Mouse (Mus musculus) ES-E14 (cell line): ENCODE measurements around the gene Tmem245. TPM values are rescaled to one million over a fixed set of nuclear protein-coding genes. Genes with fewer than 3 reads are reported as not detected.

Experiments
- DNase-seq: peaks from one replicate; pipeline ENCODE4 v3.0.0-alpha.2; 2013; ENCODE audit warnings: low read depth, low spot score
- H3K27ac ChIP-seq: 2 replicates; pipeline ENCODE4 v1.5.1; 2012; ENCODE audit warnings: low read depth, mild to moderate bottlenecking, low read length, moderate library complexity, mixed read lengths; ENCODE audit not compliant: poor library complexity, insufficient read depth, severe bottlenecking
- H3K36me3 ChIP-seq: 2 replicates; pipeline ENCODE4 v1.6.1; 2012; ENCODE audit warnings: mild to moderate bottlenecking, low read length, moderate library complexity, mixed read lengths; ENCODE audit not compliant: control insufficient read depth, poor library complexity, insufficient read depth, severe bottlenecking
- H3K4me1 ChIP-seq, 2 experiments: fragments of 150-350 bp in 1 of 2; sonication (generic) in 1 of 2; 2 replicates each; pipeline ENCODE4 v1.6.1; 2012; ENCODE audit warnings: low read length in 2 of 2, mild to moderate bottlenecking in 1 of 2, mixed read lengths in 1 of 2; ENCODE audit not compliant: control insufficient read depth in 2 of 2, insufficient read depth in 2 of 2, poor library complexity in 1 of 2
- H3K4me3 ChIP-seq, 2 experiments: fragments of 150-350 bp in 1 of 2; sonication (generic) in 1 of 2; 2 replicates each; pipeline ENCODE4 v1.5.1; 2012; ENCODE audit warnings: low read length in 2 of 2, low read depth in 1 of 2, mild to moderate bottlenecking in 1 of 2, mixed read lengths in 1 of 2; ENCODE audit not compliant: insufficient read depth in 1 of 2, poor library complexity in 1 of 2, severe bottlenecking in 1 of 2
- H3K9ac ChIP-seq: 2 replicates; pipeline ENCODE4 v1.6.1; 2012; ENCODE audit warnings: low read depth, mild to moderate bottlenecking, low read length, mixed read lengths; ENCODE audit not compliant: poor library complexity, insufficient read depth, severe bottlenecking
- H3K9me3 ChIP-seq: fragments of 150-350 bp; sonication (generic); 2 replicates; pipeline ENCODE4 v1.6.1; 2012; ENCODE audit warnings: low read depth, mild to moderate bottlenecking, low read length; ENCODE audit not compliant: control insufficient read depth, insufficient read depth
- CHD2 ChIP-seq: IDR thresholded peaks from 2 replicates; pipeline ENCODE4 v1.6.1; 2014; ENCODE audit warnings: mild to moderate bottlenecking, low read depth, low read length, inconsistent platforms
- HCFC1 ChIP-seq: IDR thresholded peaks from 2 replicates; pipeline ENCODE4 v1.6.1; 2012; ENCODE audit warnings: low read length, inconsistent platforms, borderline replicate concordance; ENCODE audit not compliant: insufficient read depth
- MAFK ChIP-seq: IDR thresholded peaks from 2 replicates; pipeline ENCODE4 v1.6.1; 2014; ENCODE audit warnings: mild to moderate bottlenecking, low read depth, low read length, inconsistent platforms; ENCODE audit not compliant: insufficient read depth
- ZC3H11A ChIP-seq: IDR thresholded peaks from 2 replicates; pipeline ENCODE4 v1.6.1; 2012; ENCODE audit warnings: low read depth, mild to moderate bottlenecking, inconsistent platforms, low read length, borderline replicate concordance
- ZNF384 ChIP-seq: IDR thresholded peaks from 2 replicates; pipeline ENCODE4 v1.6.1; 2012; ENCODE audit warnings: low read depth, low read length, inconsistent platforms
- in situ Hi-C, 2 experiments: fragments of 600-800 bp; cut with MboI; formaldehyde crosslinking; loops; one replicate each; pipeline ENCODE4 v1.15.1; 2025; ENCODE audit warnings: low sequenced_read_pairs in 2 of 2, inconsistent platforms in 1 of 2; ENCODE audit not compliant: unreplicated experiment in 2 of 2
- total RNA-seq: library from RNA; depleted of rRNA; stranded (reverse); fragments of 300-350 nt; gene quantifications from 2 replicates; pipeline ENCODE4 v1.2.3, GENCODE M21; 2012

The Tmem245 gene
- total RNA-seq, 1 experiment = 54.9 TPM

GRCm38 (mm10) chr4:56843963-56844362 lies 103.3 kb downstream of the Tmem245 start:
- DNase-seq = no peak
- peaks cover 28% of the 10 kb centered on the region for H3K36me3 ChIP-seq
- no peaks in the 10 kb centered on the region for H3K9me3 ChIP-seq
- H3K4me3 ChIP-seq = no peak overlapping the region
- no peak overlapping the region for H3K9ac ChIP-seq
- peaks cover 4 to 9% of the 10 kb centered on the region in 2 experiments; a peak in 2 of 4 replicates for H3K4me1 ChIP-seq
- in situ Hi-C loops = no loop called here
- no peak overlapping the region for H3K27ac ChIP-seq
- no peak for TF ChIP-seq HCFC1
- no peak for TF ChIP-seq ZC3H11A
- no peak for TF ChIP-seq CHD2
- no peak for TF ChIP-seq ZNF384
- TF ChIP-seq MAFK = no peak

DNA sequence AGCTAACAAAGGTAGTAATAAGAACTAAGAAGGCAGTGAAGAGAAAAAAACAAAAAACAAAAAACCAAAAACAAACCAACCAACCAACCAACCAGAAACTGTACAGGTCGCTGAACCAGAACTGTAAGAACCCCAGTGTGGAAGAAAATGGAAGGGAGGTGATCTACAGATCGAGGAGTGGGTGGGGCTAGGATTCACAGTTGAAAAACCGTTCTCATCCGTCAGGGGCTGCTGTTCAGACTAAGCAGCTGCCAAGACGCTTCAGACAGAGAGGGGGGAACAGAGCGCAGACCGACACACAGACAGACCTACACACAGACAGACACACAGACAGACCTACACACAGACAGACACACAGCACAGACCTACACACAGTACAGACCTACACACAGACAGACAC lies 104.7 kb downstream of the Tmem245 start:
- TF ChIP-seq MAFK (no peak), ZNF384 (no peak), CHD2 (no peak), ZC3H11A (no peak), HCFC1 (no peak)
- no peak overlapping the region for H3K4me3 ChIP-seq
- in situ Hi-C loops = no loop called here
- H3K36me3 ChIP-seq = peaks cover 36% of the 10 kb centered on the region
- no peaks in the 10 kb centered on the region for H3K9me3 ChIP-seq
- no peak for DNase-seq
- no peak overlapping the region for H3K27ac ChIP-seq
- peaks cover 3 to 7% of the 10 kb centered on the region in 2 experiments; a peak in 2 of 4 replicates for H3K4me1 ChIP-seq
- no peak overlapping the region for H3K9ac ChIP-seq

DNA sequence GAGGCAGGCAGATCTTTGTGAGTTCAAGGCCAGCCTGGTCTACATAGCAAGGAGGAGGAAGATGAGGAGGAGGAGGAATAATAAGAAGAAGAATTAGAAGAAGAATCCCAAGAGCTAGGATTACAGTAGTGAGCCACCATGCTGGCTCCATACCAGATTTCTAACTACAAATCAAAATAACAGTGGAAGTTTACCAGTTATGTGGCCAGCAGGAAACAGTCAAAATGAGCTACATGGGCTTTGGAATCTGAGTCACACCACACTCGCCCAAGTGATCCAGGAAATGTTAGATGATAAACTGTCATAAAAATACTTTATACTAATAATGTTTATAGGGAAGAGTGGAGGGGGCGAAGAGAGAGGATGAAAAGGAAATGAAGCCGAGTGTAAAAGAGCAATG lies 106.9 kb downstream of the Tmem245 start:
- Histone ChIP-seq H3K9me3 (no peaks in the 10 kb centered on the region), H3K36me3 (peaks cover 46% of the 10 kb centered on the region), H3K4me3 (no peak overlapping the region), H3K9ac (no peak overlapping the region), H3K4me1 (no peaks in the 10 kb centered on the region), H3K27ac (no peak overlapping the region)
- TF ChIP-seq HCFC1 = no peak
- in situ Hi-C loops = no loop called here
- no peak for DNase-seq

- no peaks in the 10 kb centered on the region for H3K9me3 ChIP-seq
- no peak overlapping the region for H3K27ac ChIP-seq
- H3K4me1 ChIP-seq = no peaks in the 10 kb centered on the region
- no peak overlapping the region for H3K9ac ChIP-seq
- in situ Hi-C loops = no loop called here
- no peak for DNase-seq
- TF ChIP-seq HCFC1 = no peak
- H3K36me3 ChIP-seq = peaks cover 52% of the 10 kb centered on the region
- H3K4me3 ChIP-seq = no peak overlapping the region
Measured at GRCm38 (mm10) chr4:56837661-56838060, 109.6 kb downstream of the Tmem245 start.

GRCm38 (mm10) chr4:56831998-56832397 lies 115.2 kb downstream of the Tmem245 start:
- in situ Hi-C loops = no loop called here
- no peak for DNase-seq
- no peak for TF ChIP-seq ZNF384
- no peak for TF ChIP-seq ZC3H11A
- no peak for TF ChIP-seq CHD2
- TF ChIP-seq MAFK = no peak
- no peak for TF ChIP-seq HCFC1
- no peaks in the 10 kb centered on the region; a peak in 1 of 4 replicates for H3K4me1 ChIP-seq
- no peak overlapping the region for H3K27ac ChIP-seq
- H3K36me3 ChIP-seq = peaks cover 52% of the 10 kb centered on the region
- no peak overlapping the region for H3K9ac ChIP-seq
- no peak overlapping the region for H3K4me3 ChIP-seq
- no peaks in the 10 kb centered on the region for H3K9me3 ChIP-seq
